Mouse (Mus musculus): ENCODE measurements at regions not wholly inside any gene's neighbourhood (a gene's known extent, or its start where the extent isn't known, plus 50 kb on each side); places are given as distances from the start of the nearest gene placed in this dataset.

DNA sequence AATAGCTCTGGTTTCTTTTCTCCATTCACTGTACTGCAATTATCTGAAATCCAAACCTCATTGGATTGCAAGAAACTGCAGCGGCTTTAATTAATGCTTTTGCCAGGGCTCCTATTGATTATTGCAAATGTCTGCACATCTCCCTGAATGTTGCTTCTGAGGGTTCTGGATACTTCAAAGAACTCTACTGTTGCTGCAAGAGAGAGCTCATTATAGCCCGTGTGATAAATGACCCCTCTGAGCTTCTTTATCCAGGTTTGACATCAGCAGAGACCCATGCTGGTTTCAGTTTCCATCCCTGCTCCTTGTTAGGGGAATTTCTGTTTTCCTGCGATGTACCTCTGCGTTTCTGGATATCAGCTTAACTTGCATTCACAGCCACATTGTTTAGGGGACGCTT lies 78.4 kb upstream of the Nav3 start:
- Histone ChIP-seq H3K9me3 (ENCODE audit: low read length) (no peaks in the 10 kb centered on the region), H3K4me1 (ENCODE audit: insufficient read depth, low read length) (no peaks in the 10 kb centered on the region; the same call in 1 of the 2 replicates), H3K27me3 (ENCODE audit: insufficient read depth, low read length) (no peaks in the 10 kb centered on the region), H3K27ac (ENCODE audit: low read depth, low read length) (no peak overlapping the region), H3K4me2 (ENCODE audit: low read depth, low read length, poor library complexity, severe bottlenecking) (no peak overlapping the region), H3K4me3 (ENCODE audit: low read depth, low read length) (no peak overlapping the region), H3K36me3 (ENCODE audit: insufficient read depth, low read length) (no peaks in the 10 kb centered on the region), H3K9ac (replicated peaks; ENCODE audit: low read length, poor library complexity, severe bottlenecking) (no peak overlapping the region)
- TF ChIP-seq CTCF (IDR thresholded peaks at IDR 0.05) = no peak
- DNase-seq (ENCODE audit: low spot score) (no peak), ATAC-seq (ENCODE audit: low FRiP score) (no peak)
- WGBS = 29% methylated on average over 5 of the region's 5 CpGs

GRCm38 (mm10) chr10:110542712-110543111 lies 86.7 kb upstream of the Nav3 start:
- ATAC-seq (ENCODE audit: low FRiP score) (no peak), DNase-seq (ENCODE audit: low spot score) (peak; percentile 53)
- Histone ChIP-seq H3K4me2 (ENCODE audit: low read depth, low read length, poor library complexity, severe bottlenecking) (no peak overlapping the region), H3K27ac (ENCODE audit: low read depth, low read length) (no peak overlapping the region), H3K4me1 (ENCODE audit: insufficient read depth, low read length) (no peaks in the 10 kb centered on the region), H3K9ac (replicated peaks; ENCODE audit: low read length, poor library complexity, severe bottlenecking) (no peak overlapping the region), H3K27me3 (ENCODE audit: insufficient read depth, low read length) (no peaks in the 10 kb centered on the region), H3K9me3 (ENCODE audit: low read length) (no peaks in the 10 kb centered on the region), H3K36me3 (ENCODE audit: insufficient read depth, low read length) (no peaks in the 10 kb centered on the region), H3K4me3 (ENCODE audit: low read depth, low read length) (no peak overlapping the region)
- TF ChIP-seq CTCF (IDR thresholded peaks at IDR 0.05) = no peak
- WGBS = 15% methylated on average over 6 of the region's 6 CpGs

- Histone ChIP-seq H3K9ac (replicated peaks; ENCODE audit: low read length, poor library complexity, severe bottlenecking) (no peak overlapping the region), H3K4me2 (ENCODE audit: low read depth, low read length, poor library complexity, severe bottlenecking) (no peak overlapping the region), H3K36me3 (ENCODE audit: insufficient read depth, low read length) (no peaks in the 10 kb centered on the region), H3K27ac (ENCODE audit: low read depth, low read length) (no peak overlapping the region), H3K27me3 (ENCODE audit: insufficient read depth, low read length) (no peaks in the 10 kb centered on the region), H3K4me1 (ENCODE audit: insufficient read depth, low read length) (no peaks in the 10 kb centered on the region), H3K4me3 (ENCODE audit: low read depth, low read length) (no peak overlapping the region), H3K9me3 (ENCODE audit: low read length) (no peaks in the 10 kb centered on the region)
- peak; percentile 45 for DNase-seq (ENCODE audit: low spot score)
- TF ChIP-seq CTCF (IDR thresholded peaks at IDR 0.05) = no peak
- WGBS = 64% methylated on average over 2 of the region's 2 CpGs
- ATAC-seq (ENCODE audit: low FRiP score) = no peak
Observed at GRCm38 (mm10) chr10:110548391-110548790, 92.4 kb upstream of the Nav3 start.

DNA sequence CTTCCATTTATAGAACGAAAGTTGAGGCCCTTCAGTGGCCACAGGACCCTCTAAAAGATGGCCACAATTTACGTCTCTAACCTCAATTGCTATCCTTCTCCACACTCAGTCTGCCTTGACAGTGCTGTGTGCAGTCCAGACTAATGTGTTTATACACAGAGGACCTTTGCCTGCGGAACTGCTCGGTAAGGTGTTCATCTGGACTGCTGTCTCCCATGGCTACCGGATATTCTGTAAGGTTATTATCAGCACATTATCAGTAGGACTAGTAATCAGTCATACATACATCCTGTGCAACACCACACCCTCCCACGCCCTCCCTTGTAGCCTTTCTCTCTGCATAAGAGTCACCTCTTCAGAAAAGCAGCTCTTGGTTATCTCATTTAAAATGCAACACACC lies 98.0 kb upstream of the Nav3 start:
- no peaks in the 10 kb centered on the region for H3K27me3 ChIP-seq (ENCODE audit: insufficient read depth, low read length)
- DNase-seq (ENCODE audit: low spot score) (no peak), ATAC-seq (ENCODE audit: low FRiP score) (no peak)
- H3K4me1 ChIP-seq (ENCODE audit: insufficient read depth, low read length) = no peaks in the 10 kb centered on the region
- H3K4me2 ChIP-seq (ENCODE audit: low read depth, low read length, poor library complexity, severe bottlenecking) = no peak overlapping the region
- no peaks in the 10 kb centered on the region for H3K36me3 ChIP-seq (ENCODE audit: insufficient read depth, low read length)
- no peaks in the 10 kb centered on the region for H3K9me3 ChIP-seq (ENCODE audit: low read length)
- TF ChIP-seq CTCF (IDR thresholded peaks at IDR 0.05) = no peak
- no peak overlapping the region for H3K27ac ChIP-seq (ENCODE audit: low read depth, low read length)
- H3K4me3 ChIP-seq (ENCODE audit: low read depth, low read length) = no peak overlapping the region
- H3K9ac ChIP-seq (replicated peaks; ENCODE audit: low read length, poor library complexity, severe bottlenecking) = no peak overlapping the region
- 84% methylated on average over 6 of the region's 6 CpGs for WGBS

DNA sequence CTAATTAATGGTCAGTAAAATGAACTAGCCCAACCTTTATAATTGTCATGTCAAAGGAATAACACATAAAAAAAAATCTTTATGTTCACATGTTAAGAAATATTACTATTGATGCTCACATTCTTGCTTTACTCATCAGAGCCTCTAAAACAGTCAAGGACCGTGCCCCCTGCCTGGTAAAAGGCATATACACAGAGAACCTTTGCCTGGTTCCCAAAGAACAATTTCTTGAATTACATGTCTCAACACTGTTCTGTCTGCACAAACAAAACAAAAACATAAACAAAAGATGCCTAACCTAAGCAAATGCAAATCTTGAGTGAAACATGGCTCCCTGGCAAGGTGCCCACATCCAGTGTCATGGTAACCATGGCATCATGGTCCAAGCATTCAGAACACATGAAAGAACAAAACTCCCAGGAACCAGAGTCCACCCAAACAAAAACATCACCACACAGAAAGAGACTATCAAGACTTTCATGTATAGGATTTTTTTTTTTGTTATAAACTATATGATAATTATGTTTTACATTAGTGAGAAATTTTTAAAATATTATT lies 100.4 kb upstream of the Nav3 start:
- Histone ChIP-seq H3K4me1 (ENCODE audit: insufficient read depth, low read length) (no peaks in the 10 kb centered on the region), H3K27me3 (ENCODE audit: insufficient read depth, low read length) (no peaks in the 10 kb centered on the region), H3K4me2 (ENCODE audit: low read depth, low read length, poor library complexity, severe bottlenecking) (no peak overlapping the region), H3K27ac (ENCODE audit: low read depth, low read length) (no peak overlapping the region), H3K9ac (replicated peaks; ENCODE audit: low read length, poor library complexity, severe bottlenecking) (no peak overlapping the region), H3K36me3 (ENCODE audit: insufficient read depth, low read length) (no peaks in the 10 kb centered on the region), H3K9me3 (ENCODE audit: low read length) (no peaks in the 10 kb centered on the region), H3K4me3 (ENCODE audit: low read depth, low read length) (no peak overlapping the region)
- DNase-seq (ENCODE audit: low spot score) (peak; percentile 63), ATAC-seq (ENCODE audit: low FRiP score) (no peak)
- WGBS = 70% methylated on average over 1 of the region's 1 CpGs
- no peak for TF ChIP-seq CTCF (IDR thresholded peaks at IDR 0.05)

DNA sequence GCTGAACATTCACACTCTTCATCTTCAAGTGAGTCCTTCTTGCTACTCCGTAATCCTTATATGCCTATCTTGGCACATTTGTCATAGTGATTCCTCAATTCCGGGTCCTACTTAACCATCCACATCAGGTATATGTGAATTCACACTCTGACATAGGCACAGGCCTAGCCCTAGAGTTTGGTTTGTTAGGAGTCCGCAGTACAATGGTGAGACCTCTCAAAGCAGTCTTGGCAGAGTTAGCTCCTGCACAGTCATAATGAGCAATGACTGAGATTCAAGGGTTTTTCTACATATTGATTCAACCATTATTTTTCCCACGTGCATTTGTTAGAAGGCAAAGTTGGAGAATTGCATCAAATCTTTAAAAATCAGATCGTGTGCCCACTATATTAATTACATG lies 107.1 kb upstream of the Nav3 start:
- H3K36me3 ChIP-seq (ENCODE audit: insufficient read depth, low read length) = no peaks in the 10 kb centered on the region
- no peak overlapping the region for H3K4me2 ChIP-seq (ENCODE audit: low read depth, low read length, poor library complexity, severe bottlenecking)
- WGBS = 91% methylated on average over 5 of the region's 5 CpGs
- H3K4me1 ChIP-seq (ENCODE audit: insufficient read depth, low read length) = no peaks in the 10 kb centered on the region
- no peaks in the 10 kb centered on the region for H3K9me3 ChIP-seq (ENCODE audit: low read length)
- DNase-seq (ENCODE audit: low spot score) (no peak), ATAC-seq (ENCODE audit: low FRiP score) (no peak)
- H3K9ac ChIP-seq (replicated peaks; ENCODE audit: low read length, poor library complexity, severe bottlenecking) = no peak overlapping the region
- no peak overlapping the region for H3K4me3 ChIP-seq (ENCODE audit: low read depth, low read length)
- TF ChIP-seq CTCF (IDR thresholded peaks at IDR 0.05) = no peak
- H3K27ac ChIP-seq (ENCODE audit: low read depth, low read length) = no peak overlapping the region
- H3K27me3 ChIP-seq (ENCODE audit: insufficient read depth, low read length) = no peaks in the 10 kb centered on the region
